Mouse (Mus musculus) heart, postnatal 14 days (tissue): Measurements from ENCODE around the gene Vti1a. TPM values are rescaled to one million over a fixed set of nuclear protein-coding genes. Genes with fewer than 3 reads are reported as not detected.

Experiments used
- DNase-seq, 2 experiments: peaks; one replicate each; pipeline ENCODE4 v3.0.0; 2021 to 2022
- intact Hi-C: fragments of 180-260 bp; cut with DNase I; formaldehyde crosslinking; loops from one replicate; pipeline ENCODE4 v1.15.1; 2025
- total RNA-seq, 2 experiments: library from RNA; stranded (reverse); gene quantifications; 2 replicates each; pipeline ENCODE4 v1.2.3; 2021

Vti1a gene
- total RNA-seq, 2 experiments from 2014 or later: 16.0 to 16.7 TPM

GRCm38 (mm10) chr19:55503771-55504170 is 187.7 kb downstream of the Vti1a start:
- DNase-seq: no peak

GRCm38 (mm10) chr19:55507748-55508147 is 191.7 kb downstream of the Vti1a start:
- intact Hi-C loops: no loop called here
- no peak for DNase-seq

More at GRCm38 (mm10) chr19:55503771-55504170, 187.7 kb downstream of the Vti1a start:
- intact Hi-C loops: no loop called here

- no peak for DNase-seq
- intact Hi-C loops: no loop called here
These were observed 192.1 kb downstream of the Vti1a start for GRCm38 (mm10) chr19:55508239-55508638.

- DNase-seq: no peak
- intact Hi-C loops: no loop called here
These were observed 192.9 kb downstream of the Vti1a start for GRCm38 (mm10) chr19:55508965-55509364.

DNA sequence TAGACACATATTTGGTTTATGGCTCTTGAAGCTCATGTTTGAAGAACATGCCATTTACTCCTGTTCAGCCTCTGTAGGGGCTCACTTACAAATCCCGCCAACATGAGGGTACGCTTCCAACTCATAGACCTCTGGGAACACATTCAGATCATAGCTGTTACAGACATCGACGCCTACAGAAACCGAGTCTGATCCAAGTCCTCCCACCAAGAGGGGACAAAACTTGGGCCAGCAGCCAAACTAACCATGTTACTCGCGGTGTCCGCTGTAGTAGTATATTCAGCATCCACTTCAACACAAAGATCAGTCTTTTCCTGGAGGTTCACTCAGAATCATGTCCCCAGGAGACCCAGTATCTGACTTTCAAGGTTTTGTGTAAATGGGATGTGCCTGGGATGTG is 193.5 kb downstream of the Vti1a start:
- no peak for DNase-seq
- intact Hi-C loops: no loop called here

DNA sequence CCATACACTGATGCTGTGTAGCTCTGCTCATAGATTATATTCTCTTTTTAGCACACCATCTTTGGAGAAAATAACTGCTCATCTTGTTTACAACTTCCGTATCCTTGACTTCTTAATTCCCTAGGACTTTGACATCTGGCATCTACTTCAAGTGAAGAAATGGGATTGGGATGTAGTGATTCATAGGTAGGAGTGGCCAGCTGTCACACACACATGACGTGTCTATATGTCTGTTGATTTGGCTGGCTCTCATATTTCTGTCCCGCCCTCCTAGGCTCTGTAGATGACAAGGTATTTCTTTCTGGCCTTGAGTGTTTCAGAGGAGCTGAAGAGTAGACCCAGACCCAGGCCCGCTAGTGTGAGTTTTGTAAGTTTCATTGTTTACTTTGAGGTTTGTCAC is 197.8 kb downstream of the Vti1a start:
- intact Hi-C loops: no loop called here
- no peak for DNase-seq

- intact Hi-C loops: no loop called here
- no peak for DNase-seq
These were observed 204.1 kb downstream of the Vti1a start for GRCm38 (mm10) chr19:55520236-55520635.

DNA sequence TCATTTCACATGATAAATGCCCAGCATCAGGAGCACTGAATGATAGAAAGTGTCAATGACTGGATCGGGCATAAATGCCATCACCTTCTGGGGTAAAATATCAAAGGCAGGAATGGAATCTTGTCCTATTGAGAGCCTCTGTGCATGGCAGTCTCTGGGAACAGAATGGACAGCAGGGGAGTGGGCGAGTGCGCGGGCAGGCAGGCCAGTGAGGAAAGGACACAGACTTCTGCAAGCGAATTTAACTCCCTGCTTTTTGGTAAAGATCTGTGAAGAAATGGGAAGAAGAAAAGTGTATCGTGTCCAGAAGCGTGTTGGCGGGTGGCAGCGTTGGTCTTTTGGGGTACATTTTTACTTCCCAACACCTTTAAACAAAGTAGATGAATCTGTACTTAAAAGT is 207.2 kb downstream of the Vti1a start:
- intact Hi-C loops: no loop called here
- DNase-seq: no peak

DNA sequence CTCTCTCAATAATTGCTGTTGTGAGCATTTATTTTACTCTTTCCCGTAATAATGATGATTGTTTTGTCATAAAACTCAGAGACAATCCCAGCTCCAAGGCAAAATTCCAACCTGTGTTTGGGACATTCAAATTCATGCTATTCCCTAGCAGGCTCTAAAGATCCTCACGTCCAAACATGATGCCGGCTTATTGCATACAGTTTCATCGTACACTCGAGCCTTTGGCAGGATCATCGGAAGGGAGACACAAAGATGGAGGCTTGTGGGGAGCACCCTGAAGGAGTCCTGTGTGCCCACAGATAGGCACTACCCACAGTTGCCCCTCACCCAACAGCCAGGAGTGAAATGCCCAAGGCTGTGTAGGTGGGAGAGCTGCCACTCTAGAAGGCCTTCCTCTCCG is 208.3 kb downstream of the Vti1a start:
- no peak for DNase-seq
- intact Hi-C loops: no loop called here

DNA sequence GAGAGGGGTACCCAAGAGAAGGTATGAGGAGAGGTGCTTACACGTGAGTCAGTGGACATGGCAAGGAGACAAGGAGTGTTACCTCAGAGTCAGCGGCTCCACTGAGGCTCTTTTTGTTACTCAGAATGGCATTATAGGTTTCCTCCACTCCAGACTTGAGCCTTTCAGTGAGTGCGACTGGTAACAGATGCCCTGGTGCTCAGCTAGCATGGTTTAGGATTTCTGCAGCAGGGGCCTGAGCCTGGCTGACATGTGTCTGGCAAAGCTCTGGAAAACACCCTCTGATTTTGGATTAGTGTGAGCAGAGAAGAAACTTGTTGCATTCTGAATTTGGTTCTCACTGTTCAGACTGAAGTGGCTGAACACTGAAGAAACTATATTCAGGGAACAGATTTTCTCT is 209.0 kb downstream of the Vti1a start:
- intact Hi-C loops: no loop called here
- DNase-seq: no peak

DNA sequence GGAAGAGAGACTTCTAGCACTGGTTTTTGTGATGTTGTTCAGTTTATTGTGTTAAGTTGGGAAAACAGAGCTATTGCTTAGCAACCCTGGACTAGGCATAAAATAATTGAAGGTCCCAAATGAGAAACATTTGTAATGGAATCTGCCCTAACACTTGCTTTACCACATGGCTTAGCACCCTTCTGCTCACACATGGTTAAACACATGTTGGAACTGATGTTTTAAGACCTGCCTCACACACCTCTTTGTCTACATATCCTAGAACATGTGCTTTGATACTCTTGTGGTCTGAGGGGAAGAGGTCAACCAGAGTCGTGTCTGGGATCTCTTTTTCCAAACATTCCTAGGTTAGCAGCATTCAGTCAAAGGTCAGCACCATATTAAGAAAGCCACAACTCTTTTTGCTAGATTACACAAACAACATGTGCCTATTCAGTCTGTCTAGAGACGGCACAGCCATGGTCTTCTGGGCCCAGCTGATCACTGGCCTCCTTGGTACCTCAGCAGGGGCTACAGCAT is 210.7 kb downstream of the Vti1a start:
- no peak for DNase-seq
- intact Hi-C loops: no loop called here

- no peak for DNase-seq
- intact Hi-C loops: no loop called here
These were observed 213.9 kb downstream of the Vti1a start for GRCm38 (mm10) chr19:55530041-55530440.

DNA sequence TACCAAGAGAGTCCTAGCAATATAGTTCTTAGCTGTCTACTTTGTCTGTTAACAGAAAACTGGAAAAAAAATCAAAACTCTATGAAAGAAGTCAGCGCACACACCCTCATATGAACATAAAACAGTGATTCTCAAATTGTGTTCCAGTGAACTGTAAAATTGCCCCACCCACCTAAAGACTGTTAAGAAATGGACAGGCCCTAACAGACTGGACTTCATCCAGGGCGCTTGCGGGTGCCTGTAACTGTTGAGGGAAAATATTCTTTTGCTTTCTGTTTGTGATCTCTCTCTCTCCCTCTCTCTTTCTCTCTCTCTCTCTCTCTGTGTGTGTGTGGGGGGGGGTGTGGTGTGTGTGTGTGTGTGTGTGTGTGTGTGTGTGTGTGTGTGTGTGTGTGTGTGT is 216.6 kb downstream of the Vti1a start:
- DNase-seq: no peak
- intact Hi-C loops: no loop called here

GRCm38 (mm10) chr19:55536273-55536937 is 220.3 kb downstream of the Vti1a start:
- intact Hi-C loops: no loop called here
- DNase-seq: no peak

GRCm38 (mm10) chr19:55537691-55538090 is 221.6 kb downstream of the Vti1a start:
- peak; percentile 20 to 42 for DNase-seq
- intact Hi-C loops: no loop called here

- intact Hi-C loops: loop anchor here (5.0 to 10.0 kb wide), 2 partner anchors 336 to 713 kb away; no protein-coding TSS in a partner anchor
These were observed 225.5 kb downstream of the Vti1a start for GRCm38 (mm10) chr19:55541641-55542040.

DNA sequence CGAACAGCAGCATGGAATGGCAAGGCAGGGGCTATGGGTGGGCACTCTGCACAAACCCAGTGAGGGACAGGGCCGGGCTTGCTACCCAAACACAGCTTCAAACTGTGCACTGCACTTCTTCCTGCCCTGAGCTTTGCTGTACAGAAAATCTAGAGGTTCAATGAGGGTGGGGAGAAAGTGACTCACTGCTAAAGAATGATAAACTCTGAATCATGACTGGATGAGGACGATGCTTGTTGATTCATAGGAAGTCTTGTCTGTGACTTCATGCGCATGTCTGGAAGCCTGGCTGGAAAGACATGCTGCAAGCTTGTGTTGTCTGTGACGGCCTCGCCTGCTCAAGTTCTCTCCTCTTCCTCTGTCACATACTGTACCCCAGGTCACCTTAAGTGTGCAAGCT is 226.4 kb downstream of the Vti1a start:
- DNase-seq: no peak
- intact Hi-C loops: loop anchor here (5.0 to 10.0 kb wide), 2 partner anchors 335 to 712 kb away; no protein-coding TSS in a partner anchor

More at GRCm38 (mm10) chr19:55541641-55542040, 225.5 kb downstream of the Vti1a start:
- no peak for DNase-seq

- no peak for DNase-seq
- intact Hi-C loops: loop anchor here (5.0 to 10.0 kb wide), 2 partner anchors 334 to 712 kb away; no protein-coding TSS in a partner anchor
These were observed 227.1 kb downstream of the Vti1a start for GRCm38 (mm10) chr19:55543188-55543587.

GRCm38 (mm10) chr19:55544498-55544897 is 228.4 kb downstream of the Vti1a start:
- intact Hi-C loops: loop anchor here (5.0 to 10.0 kb wide), 2 partner anchors 333 to 710 kb away; no protein-coding TSS in a partner anchor
- DNase-seq: no peak

DNA sequence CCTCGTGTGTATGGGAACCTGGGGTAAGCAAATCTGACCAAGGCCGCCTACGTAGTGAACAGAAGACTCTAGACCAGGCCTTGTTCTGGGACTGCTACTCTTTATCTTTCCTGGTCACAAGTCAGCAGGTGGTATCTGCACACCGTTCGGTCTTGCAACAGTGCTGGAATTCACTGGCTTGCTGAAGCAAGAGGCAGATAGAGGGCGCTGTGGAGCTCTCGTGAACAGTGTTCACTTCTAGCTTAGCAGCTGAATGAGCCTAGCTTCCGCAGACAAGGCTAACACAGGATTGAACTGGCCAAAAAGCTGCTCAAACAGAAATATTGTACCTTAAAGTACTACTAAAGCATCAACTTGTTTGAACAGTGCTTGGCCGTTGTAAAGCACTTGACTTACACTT is 229.4 kb downstream of the Vti1a start:
- intact Hi-C loops: loop anchor here (5.0 to 10.0 kb wide), 6 partner anchors 97 to 709 kb away; no protein-coding TSS in a partner anchor
- peak; percentile 76 to 89 for DNase-seq

GRCm38 (mm10) chr19:55546009-55546528 is 230.0 kb downstream of the Vti1a start:
- intact Hi-C loops: loop anchor here (5.0 to 10.0 kb wide), 6 partner anchors 96 to 709 kb away; no protein-coding TSS in a partner anchor
- DNase-seq: no peak

DNA sequence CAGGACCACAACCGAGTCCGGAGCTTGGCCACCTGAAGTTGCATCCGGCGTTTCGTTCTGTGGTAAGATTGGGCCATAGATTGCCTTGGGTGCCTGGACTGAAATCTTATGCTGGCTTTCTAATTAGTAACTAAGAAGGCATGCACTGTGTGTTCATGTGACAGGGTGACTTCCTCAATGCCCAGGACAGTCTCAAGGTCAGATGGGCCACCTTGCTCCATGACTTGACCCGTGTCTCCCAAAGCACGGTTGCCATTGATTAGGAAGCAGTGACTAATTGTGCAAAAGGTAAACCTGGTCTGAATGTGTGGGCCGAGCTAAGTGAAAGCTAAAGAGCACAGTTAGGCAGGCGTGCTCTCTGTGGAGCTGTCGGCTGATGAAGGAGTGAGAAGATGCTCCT is 232.1 kb downstream of the Vti1a start:
- intact Hi-C loops: loop anchor here (5.0 to 10.0 kb wide), 6 partner anchors 94 to 707 kb away; no protein-coding TSS in a partner anchor
- DNase-seq: no peak
